9 mouse cellular contexts compared by ENCODE assay signal in genomic region chr10:93592456-93592855, GRCm38 (mm10). TPM values are rescaled to one million over a fixed set of nuclear protein-coding genes. Genes with fewer than 3 reads are reported as not detected.
DNase-seq lines count a peak whose midpoint lies in the region; ATAC-seq lines count a peak whose summit lies in the region.
"Had no signal": no experiment of that assay in that cellular context is flagged by ENCODE, and none has a peak within 500 bp of the region (broad histone marks: within the 10 kb centered on the region; RNA-seq: fewer than 3 reads in every experiment).

No protein-coding gene starts in this region.

- no peak overlapping the region for H3K9ac ChIP-seq in neural tube, embryonic 11.5 days (ENCODE audit: low read length)
- H3K9ac ChIP-seq in neural tube, embryonic 15.5 days (replicated peaks): no peak overlapping the region
- H3K9ac ChIP-seq in midbrain, embryonic 14.5 days (replicated peaks; ENCODE audit: low read length): no peak overlapping the region
- H3K9ac ChIP-seq: midbrain, embryonic 15.5 days had no signal

- H3K4me1 ChIP-seq in neural tube, embryonic 11.5 days (ENCODE audit: control insufficient read depth, insufficient read depth, low read length): peaks cover 11% of the 10 kb centered on the region; the same call in 1 of the 2 replicates
- peaks cover 20% of the 10 kb centered on the region for H3K4me1 ChIP-seq in neural tube, embryonic 15.5 days
- H3K4me1 ChIP-seq in embryonic facial prominence, embryonic 10.5 days: peaks cover 19% of the 10 kb centered on the region
- H3K4me1 ChIP-seq in midbrain, embryonic 14.5 days (ENCODE audit: control insufficient read depth, insufficient read depth, low read length): peaks cover 17% of the 10 kb centered on the region

- H3K27me3 ChIP-seq in neural tube, embryonic 11.5 days (ENCODE audit: control insufficient read depth, insufficient read depth, low read length): no peaks in the 10 kb centered on the region
- 0 out of 2 replicates have a peak, but pooled peaks cover 5% of the 10 kb centered on the region for H3K27me3 ChIP-seq in neural tube, embryonic 15.5 days (replicated peaks)
- peaks cover 17% of the 10 kb centered on the region; the same call in 1 of the 2 replicates for H3K27me3 ChIP-seq in embryonic facial prominence, embryonic 10.5 days (replicated peaks; ENCODE audit: low read depth, poor library complexity, severe bottlenecking)
- H3K27me3 ChIP-seq in midbrain, embryonic 14.5 days (ENCODE audit: control insufficient read depth, insufficient read depth, low read length): no peaks in the 10 kb centered on the region
- H3K27me3 ChIP-seq: midbrain, embryonic 15.5 days had no signal

- H3K4me2 ChIP-seq in neural tube, embryonic 11.5 days (ENCODE audit: low read depth): no peak overlapping the region
- no peak overlapping the region for H3K4me2 ChIP-seq in neural tube, embryonic 15.5 days
- no peak overlapping the region for H3K4me2 ChIP-seq in midbrain, embryonic 14.5 days (ENCODE audit: low read length)
- H3K4me2 ChIP-seq: midbrain, embryonic 15.5 days had no signal

- DNase-seq in cerebellum, adult 9-11 months: peak; percentile 41
- no peak for DNase-seq in cerebellum, postnatal 4 days (ENCODE audit: low spot score in 2 of 2)
- peak; percentile 19 for DNase-seq in neural tube, embryonic 11.5 days (ENCODE audit: low spot score)
- peak; percentile 31 for DNase-seq in embryonic facial prominence, embryonic 10.5 days (ENCODE audit: low spot score)
- DNase-seq in thymus, adult 18-20 months: peak; percentile 8 to 20
- DNase-seq in yolk sac, embryonic 10.5 days (ENCODE audit: low spot score): no peak
- DNase-seq in midbrain, embryonic 14.5 days: no peak

- H3K4me3 ChIP-seq in neural tube, embryonic 11.5 days (ENCODE audit: low read depth, low read length): no peak overlapping the region
- no peak overlapping the region for H3K4me3 ChIP-seq in neural tube, embryonic 15.5 days (replicated peaks)
- no peak overlapping the region for H3K4me3 ChIP-seq in embryonic facial prominence, embryonic 10.5 days
- no peak overlapping the region for H3K4me3 ChIP-seq in midbrain, embryonic 14.5 days (replicated peaks; ENCODE audit: low read depth, low read length)
- H3K4me3 ChIP-seq: midbrain, embryonic 15.5 days had no signal

- 53% methylated on average over 12 of the region's 12 CpGs for WGBS in neural tube, embryonic 11.5 days
- WGBS in neural tube, embryonic 15.5 days: 58% methylated on average over 12 of the region's 12 CpGs
- 58% methylated on average over 12 of the region's 12 CpGs for WGBS in embryonic facial prominence, embryonic 10.5 days
- WGBS in midbrain, embryonic 14.5 days: 56% methylated on average over 12 of the region's 12 CpGs

- H3K9me3 ChIP-seq in neural tube, embryonic 11.5 days (ENCODE audit: control insufficient read depth, low read length): no peaks in the 10 kb centered on the region
- no peaks in the 10 kb centered on the region for H3K9me3 ChIP-seq in neural tube, embryonic 15.5 days (replicated peaks)
- no peaks in the 10 kb centered on the region for H3K9me3 ChIP-seq in embryonic facial prominence, embryonic 10.5 days
- H3K9me3 ChIP-seq in midbrain, embryonic 14.5 days (ENCODE audit: control insufficient read depth, low read length): no peaks in the 10 kb centered on the region
- H3K9me3 ChIP-seq: midbrain, embryonic 15.5 days had no signal

- H3K36me3 ChIP-seq in neural tube, embryonic 11.5 days (ENCODE audit: control insufficient read depth, insufficient read depth, low read length): no peaks in the 10 kb centered on the region
- no peaks in the 10 kb centered on the region for H3K36me3 ChIP-seq in neural tube, embryonic 15.5 days
- H3K36me3 ChIP-seq in embryonic facial prominence, embryonic 10.5 days (replicated peaks): peaks cover 6% of the 10 kb centered on the region
- no peaks in the 10 kb centered on the region for H3K36me3 ChIP-seq in midbrain, embryonic 14.5 days (ENCODE audit: control insufficient read depth, insufficient read depth, low read length)
- H3K36me3 ChIP-seq: midbrain, embryonic 15.5 days had no signal

- ATAC-seq in neural tube, embryonic 11.5 days (ENCODE audit: insufficient read depth, low FRiP score, low TSS enrichment): no peak
- ATAC-seq in neural tube, embryonic 15.5 days (ENCODE audit: low FRiP score): no peak
- no peak for ATAC-seq in midbrain, embryonic 14.5 days (ENCODE audit: low FRiP score, low TSS enrichment)
- ATAC-seq: midbrain, embryonic 15.5 days had no signal

- H3K27ac ChIP-seq in neural tube, embryonic 11.5 days (ENCODE audit: low read depth, low read length): no peak overlapping the region
- H3K27ac ChIP-seq in neural tube, embryonic 15.5 days (replicated peaks): no peak overlapping the region
- H3K27ac ChIP-seq in embryonic facial prominence, embryonic 10.5 days (replicated peaks): no peak overlapping the region
- no peak overlapping the region for H3K27ac ChIP-seq in midbrain, embryonic 14.5 days (replicated peaks; ENCODE audit: low read depth, low read length)
- H3K27ac ChIP-seq: midbrain, embryonic 15.5 days had no signal

RNA-seq across cellular contexts. Expression of gene Snrpf, which starts 3.0 kb away (rescaled TPM):
- 135 and 139 TPM in 2 replicates for polyA plus RNA-seq in neural tube, embryonic 11.5 days (2014; fragmentation: Nextera tagmentation; extraction: Ambion mirVana)
- polyA plus RNA-seq in neural tube, embryonic 15.5 days (2015; fragmentation: Nextera tagmentation; extraction: Ambion mirVana): 58.2 and 71.7 TPM in 2 replicates
- 189 TPM in 2 replicates for polyA plus RNA-seq in embryonic facial prominence, embryonic 10.5 days (2016; fragmentation: Nextera tagmentation; extraction: Ambion mirVana)
- 75.9 and 87.0 TPM in 2 replicates for polyA plus RNA-seq in midbrain, embryonic 14.5 days (2014; fragmentation: Nextera tagmentation; extraction: Ambion mirVana)

RNA-seq across cellular contexts. Expression of gene Ntn4, which starts 48.0 kb away (rescaled TPM):
- polyA plus RNA-seq in neural tube, embryonic 11.5 days (2014; fragmentation: Nextera tagmentation; extraction: Ambion mirVana): 1.5 and 1.9 TPM in 2 replicates
- polyA plus RNA-seq in neural tube, embryonic 15.5 days (2015; fragmentation: Nextera tagmentation; extraction: Ambion mirVana): 0.43 and 0.59 TPM in 2 replicates
- 0.41 and 0.87 TPM in 2 replicates for polyA plus RNA-seq in embryonic facial prominence, embryonic 10.5 days (2016; fragmentation: Nextera tagmentation; extraction: Ambion mirVana)
- 0.86 and 2.0 TPM in 2 replicates for polyA plus RNA-seq in midbrain, embryonic 14.5 days (2014; fragmentation: Nextera tagmentation; extraction: Ambion mirVana)

RNA-seq across cellular contexts. Expression of gene Ccdc38, which starts 52.0 kb away (rescaled TPM):
- polyA plus RNA-seq in neural tube, embryonic 11.5 days (2014; fragmentation: Nextera tagmentation; extraction: Ambion mirVana): 0.33 and 0.53 TPM in 2 replicates
- 0.41 and 0.46 TPM in 2 replicates for polyA plus RNA-seq in neural tube, embryonic 15.5 days (2015; fragmentation: Nextera tagmentation; extraction: Ambion mirVana)
- polyA plus RNA-seq in embryonic facial prominence, embryonic 10.5 days (2016; fragmentation: Nextera tagmentation; extraction: Ambion mirVana): 0.34 and 0.44 TPM in 2 replicates
- polyA plus RNA-seq in midbrain, embryonic 14.5 days (2014; fragmentation: Nextera tagmentation; extraction: Ambion mirVana): 0.34 and 0.53 TPM in 2 replicates

RNA-seq across cellular contexts. Expression of gene Amdhd1, which starts 52.6 kb away (rescaled TPM):
- polyA plus RNA-seq in neural tube, embryonic 11.5 days (2014; fragmentation: Nextera tagmentation; extraction: Ambion mirVana): 0.12 TPM in 1 of 2 replicates, not detected in the other
- polyA plus RNA-seq in neural tube, embryonic 15.5 days (2015; fragmentation: Nextera tagmentation; extraction: Ambion mirVana): 0.06 and 0.11 TPM in 2 replicates
- 0.11 and 0.18 TPM in 2 replicates for polyA plus RNA-seq in embryonic facial prominence, embryonic 10.5 days (2016; fragmentation: Nextera tagmentation; extraction: Ambion mirVana)
- polyA plus RNA-seq in midbrain, embryonic 14.5 days (2014; fragmentation: Nextera tagmentation; extraction: Ambion mirVana): not detected in 2 replicates

Comparison
In these comparisons a context has a peak if more than half of its experiments do, and no peak if none do; other contexts are left out.
1. DNase-seq: peak in cerebellum, adult 9-11 months (single experiment), neural tube, embryonic 11.5 days (single experiment), embryonic facial prominence, embryonic 10.5 days (single experiment) and thymus, adult 18-20 months (2 of 2); none in cerebellum, postnatal 4 days (0 of 2), yolk sac, embryonic 10.5 days (single experiment) and midbrain, embryonic 14.5 days (single experiment).